Mouse (Mus musculus): ENCODE measurements at regions not wholly inside any gene's neighbourhood (a gene's known extent, or its start where the extent isn't known, plus 50 kb on each side); places are given as distances from the start of the nearest gene placed in this dataset.

- TF ChIP-seq EP300 (IDR thresholded peaks at IDR 0.05; ENCODE audit: insufficient read depth, low read depth, low read length) (no peak), CTCF (IDR thresholded peaks at IDR 0.05) (no peak)
Observed at GRCm38 (mm10) chr1:24870685-24871417, 192.4 kb downstream of the Lmbrd1 start.
